Mouse (Mus musculus) splenic B cell, adult 2 months (primary cell): ENCODE measurements around the gene Mrc2.

Source experiments
- DNase-seq: peaks from one replicate; pipeline ENCODE4 v3.0.0-alpha.2; 2011; ENCODE audit warnings: low read depth, low spot score
- H3K27me3 ChIP-seq: 2 replicates; pipeline ENCODE4 v1.6.1; 2012; ENCODE audit warnings: mild to moderate bottlenecking, low read length, moderate library complexity, mixed read lengths; ENCODE audit not compliant: control insufficient read depth, poor library complexity, insufficient read depth, severe bottlenecking
- H3K36me3 ChIP-seq: 2 replicates; pipeline ENCODE4 v1.6.1; 2012; ENCODE audit warnings: mild to moderate bottlenecking, low read length, moderate library complexity, mixed read lengths; ENCODE audit not compliant: control insufficient read depth, poor library complexity, insufficient read depth, severe bottlenecking

The Mrc2 gene

GRCm38 (mm10) chr11:105283016-105283415, 9.4 kb upstream of the Mrc2 start:
- H3K27me3 ChIP-seq, result no peaks in the 10 kb centered on the region
- 0 out of 2 replicates have a peak, but pooled peaks cover 4% of the 10 kb centered on the region for H3K36me3 ChIP-seq
- DNase-seq, result no peak

GRCm38 (mm10) chr11:105285720-105286119, 6.7 kb upstream of the Mrc2 start:
- Histone ChIP-seq H3K27me3 (no peaks in the 10 kb centered on the region), H3K36me3 (no peaks in the 10 kb centered on the region)
- DNase-seq, result no peak

GRCm38 (mm10) chr11:105289403-105289802, 3.0 kb upstream of the Mrc2 start:
- no peaks in the 10 kb centered on the region for H3K27me3 ChIP-seq
- DNase-seq, result no peak

GRCm38 (mm10) chr11:105291681-105292123, 741 bp upstream of the Mrc2 start:
- no peaks in the 10 kb centered on the region for H3K36me3 ChIP-seq
- no peaks in the 10 kb centered on the region for H3K27me3 ChIP-seq
- DNase-seq, result no peak

More at GRCm38 (mm10) chr11:105289403-105289802, 3.0 kb upstream of the Mrc2 start:
- H3K36me3 ChIP-seq, result no peaks in the 10 kb centered on the region

GRCm38 (mm10) chr11:105293101-105293581, 698 bp downstream of the Mrc2 start:
- Histone ChIP-seq H3K36me3 (no peaks in the 10 kb centered on the region), H3K27me3 (no peaks in the 10 kb centered on the region)
- DNase-seq, result no peak

- DNase-seq, result no peak
- no peaks in the 10 kb centered on the region for H3K27me3 ChIP-seq
- no peaks in the 10 kb centered on the region for H3K36me3 ChIP-seq
Observed at GRCm38 (mm10) chr11:105293901-105294494, 1.6 kb downstream of the Mrc2 start.

GRCm38 (mm10) chr11:105296084-105296483, 3.6 kb downstream of the Mrc2 start:
- DNase-seq, result no peak
- no peaks in the 10 kb centered on the region for H3K27me3 ChIP-seq
- no peaks in the 10 kb centered on the region for H3K36me3 ChIP-seq

GRCm38 (mm10) chr11:105310197-105310596, 17.8 kb downstream of the Mrc2 start:
- Histone ChIP-seq H3K27me3 (no peaks in the 10 kb centered on the region; the same call in 1 of the 2 replicates), H3K36me3 (no peaks in the 10 kb centered on the region)
- no peak for DNase-seq

- DNase-seq, result no peak
- H3K36me3 ChIP-seq, result no peaks in the 10 kb centered on the region
- H3K27me3 ChIP-seq, result no peaks in the 10 kb centered on the region; the same call in 1 of the 2 replicates
Observed at GRCm38 (mm10) chr11:105311291-105311975, 19.0 kb downstream of the Mrc2 start.

GRCm38 (mm10) chr11:105312311-105312942, 20.0 kb downstream of the Mrc2 start:
- no peaks in the 10 kb centered on the region for H3K36me3 ChIP-seq
- H3K27me3 ChIP-seq, result no peaks in the 10 kb centered on the region; the same call in 1 of the 2 replicates
- DNase-seq, result no peak

GRCm38 (mm10) chr11:105312972-105313632, 20.7 kb downstream of the Mrc2 start:
- H3K36me3 ChIP-seq, result no peaks in the 10 kb centered on the region
- DNase-seq, result no peak
- no peaks in the 10 kb centered on the region; the same call in 1 of the 2 replicates for H3K27me3 ChIP-seq

- Histone ChIP-seq H3K27me3 (no peaks in the 10 kb centered on the region; the same call in 1 of the 2 replicates), H3K36me3 (no peaks in the 10 kb centered on the region)
- no peak for DNase-seq
Observed at GRCm38 (mm10) chr11:105313633-105314014, 21.2 kb downstream of the Mrc2 start.

GRCm38 (mm10) chr11:105315296-105315695, 22.9 kb downstream of the Mrc2 start:
- no peaks in the 10 kb centered on the region for H3K36me3 ChIP-seq
- H3K27me3 ChIP-seq, result no peaks in the 10 kb centered on the region; the same call in 1 of the 2 replicates
- no peak for DNase-seq

GRCm38 (mm10) chr11:105316121-105316520, 23.7 kb downstream of the Mrc2 start:
- Histone ChIP-seq H3K27me3 (no peaks in the 10 kb centered on the region; the same call in 1 of the 2 replicates), H3K36me3 (no peaks in the 10 kb centered on the region)
- no peak for DNase-seq
